Mouse (Mus musculus): ENCODE measurements around the gene Traf4.

- no peak for TF ChIP-seq CTCF (IDR thresholded peaks at IDR 0.05; ENCODE audit: control insufficient read depth, insufficient read depth, insufficient read length)
- TF ChIP-seq MAX (IDR thresholded peaks at IDR 0.05): no peak
- no peak for TF ChIP-seq MYOD1 (IDR thresholded peaks at IDR 0.05; ENCODE audit: control insufficient read depth, insufficient read length, low read depth)
These were observed 21.9 kb downstream of the Traf4 start for GRCm38 (mm10) chr11:78143520-78143919.
